Mouse (Mus musculus): Measurements from ENCODE around the gene Tlr6.

Tlr6 gene

GRCm38 (mm10) chr5:64922891-64923381, 37.0 kb downstream of the Tlr6 start:
- DNase-seq = no peak

DNA sequence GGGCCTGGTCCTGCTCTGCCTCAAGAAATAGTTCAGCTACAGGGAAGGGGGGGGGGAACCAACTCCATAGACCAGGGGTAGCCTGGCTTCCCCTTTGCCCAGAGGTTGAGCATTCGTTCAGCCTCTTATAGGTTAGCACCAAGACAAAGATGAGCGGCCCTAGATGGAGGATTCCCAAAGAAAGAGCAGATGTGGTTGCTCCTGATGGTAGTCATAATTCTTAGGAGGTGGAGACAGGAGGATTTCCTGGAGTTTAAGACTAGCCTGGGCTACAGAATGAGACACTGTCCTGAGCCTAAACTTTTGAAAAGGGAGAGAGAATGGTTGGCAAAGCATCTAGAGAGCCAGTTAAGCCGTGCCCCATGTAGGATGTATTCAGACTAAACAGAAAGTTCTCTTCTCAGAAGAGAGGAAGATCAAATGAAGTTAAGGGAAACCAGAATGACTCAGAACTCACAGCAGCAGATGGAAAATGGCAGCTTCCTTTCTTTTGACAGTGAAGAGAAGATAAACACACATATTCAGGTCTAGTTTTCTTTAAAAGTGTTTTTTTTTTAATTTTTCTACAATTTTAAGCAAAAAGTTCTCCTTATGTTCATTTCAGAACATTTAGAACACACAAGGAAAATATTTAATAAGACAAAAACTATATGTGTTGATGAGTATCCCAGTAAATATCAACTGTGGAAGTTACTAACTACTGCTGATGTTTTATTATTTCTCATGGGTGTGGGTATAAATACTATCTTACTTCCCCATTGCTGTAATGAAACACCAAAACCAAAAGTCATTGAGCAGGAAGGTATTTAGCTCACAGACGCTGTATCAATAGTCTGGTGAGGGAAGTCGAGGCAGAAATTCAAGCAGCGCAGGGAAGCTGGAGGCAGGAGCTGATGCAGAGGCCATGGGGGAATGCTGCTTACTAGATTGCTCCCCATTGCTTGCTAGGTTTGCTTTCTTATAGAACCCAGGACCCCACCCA, 41.0 kb downstream of the Tlr6 start:
- DNase-seq = no peak

DNA sequence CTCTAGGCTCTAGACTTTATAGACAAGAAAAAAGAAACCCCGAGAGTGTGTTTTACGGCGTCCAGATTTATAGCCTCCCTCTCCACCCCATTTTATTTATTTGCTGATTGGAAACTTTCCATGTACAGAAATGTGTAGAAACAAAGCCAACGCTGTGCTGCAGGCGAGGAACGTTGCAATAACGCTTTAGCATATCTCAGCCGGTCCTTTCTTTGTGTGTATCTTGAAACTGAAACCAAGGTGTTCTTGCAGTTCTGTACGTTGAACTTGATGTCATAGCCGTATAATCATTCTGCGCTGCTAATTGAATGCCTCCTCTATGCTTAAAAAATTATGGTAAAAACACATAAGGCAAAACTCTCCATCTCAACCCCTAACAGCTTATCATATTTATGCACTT, 42.2 kb downstream of the Tlr6 start:
- DNase-seq = no peak

DNA sequence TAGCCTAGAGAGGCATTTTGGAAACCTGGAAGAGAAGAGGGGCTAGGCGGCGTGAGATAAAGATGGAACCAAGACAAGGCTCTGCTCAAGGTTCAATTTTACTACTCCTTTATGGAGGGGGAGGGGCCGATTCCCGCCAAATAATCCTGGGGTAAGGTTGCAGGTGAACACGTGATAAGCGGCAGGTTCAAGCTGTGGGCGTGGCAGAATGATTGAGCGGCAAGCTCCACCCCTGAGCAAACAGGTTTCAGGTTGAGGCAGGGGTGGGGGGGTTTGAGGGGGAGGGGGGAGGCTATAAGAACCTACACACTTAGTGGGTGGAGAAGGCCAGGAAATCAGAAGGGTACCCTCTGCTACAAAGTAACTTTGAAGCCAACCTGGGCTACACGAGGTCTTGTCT, 42.7 kb downstream of the Tlr6 start:
- DNase-seq = no peak

DNA sequence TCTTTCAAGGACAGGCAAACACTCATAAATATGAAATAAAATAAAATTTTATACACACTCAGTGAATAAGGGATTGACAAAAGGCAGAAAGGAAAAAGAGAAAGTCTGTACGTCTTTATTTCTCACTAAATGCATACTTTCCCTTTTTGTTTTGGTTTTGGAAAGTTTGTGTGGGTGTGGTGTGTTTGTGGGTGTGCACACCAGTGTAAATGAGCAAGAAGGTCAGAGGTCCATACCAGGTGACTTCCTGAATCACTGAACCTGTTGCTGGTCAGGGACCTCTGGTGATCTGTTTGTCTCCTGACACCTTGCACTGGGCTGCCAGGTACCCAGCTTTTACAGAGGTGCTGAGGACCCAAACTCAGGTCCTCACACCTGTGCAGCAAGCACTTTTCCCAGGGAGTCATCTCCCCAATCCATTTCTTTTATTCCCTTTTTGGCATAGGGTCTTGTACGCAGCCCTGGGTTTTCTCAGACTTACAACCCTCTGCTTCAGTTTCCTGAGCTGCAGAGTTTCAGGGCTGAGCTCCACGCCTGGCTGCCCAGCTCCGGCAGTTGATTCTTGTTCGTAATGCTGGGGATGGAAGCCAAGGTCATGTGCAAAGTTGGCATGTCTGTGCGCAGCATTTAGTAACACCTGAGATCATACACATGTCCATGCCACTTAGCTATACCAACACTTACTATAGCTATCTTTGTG, 51.2 kb downstream of the Tlr6 start:
- peak; percentile 44 to 66 for DNase-seq

- DNase-seq = no peak
These were observed 52.0 kb downstream of the Tlr6 start for GRCm38 (mm10) chr5:64907906-64908305.

DNA sequence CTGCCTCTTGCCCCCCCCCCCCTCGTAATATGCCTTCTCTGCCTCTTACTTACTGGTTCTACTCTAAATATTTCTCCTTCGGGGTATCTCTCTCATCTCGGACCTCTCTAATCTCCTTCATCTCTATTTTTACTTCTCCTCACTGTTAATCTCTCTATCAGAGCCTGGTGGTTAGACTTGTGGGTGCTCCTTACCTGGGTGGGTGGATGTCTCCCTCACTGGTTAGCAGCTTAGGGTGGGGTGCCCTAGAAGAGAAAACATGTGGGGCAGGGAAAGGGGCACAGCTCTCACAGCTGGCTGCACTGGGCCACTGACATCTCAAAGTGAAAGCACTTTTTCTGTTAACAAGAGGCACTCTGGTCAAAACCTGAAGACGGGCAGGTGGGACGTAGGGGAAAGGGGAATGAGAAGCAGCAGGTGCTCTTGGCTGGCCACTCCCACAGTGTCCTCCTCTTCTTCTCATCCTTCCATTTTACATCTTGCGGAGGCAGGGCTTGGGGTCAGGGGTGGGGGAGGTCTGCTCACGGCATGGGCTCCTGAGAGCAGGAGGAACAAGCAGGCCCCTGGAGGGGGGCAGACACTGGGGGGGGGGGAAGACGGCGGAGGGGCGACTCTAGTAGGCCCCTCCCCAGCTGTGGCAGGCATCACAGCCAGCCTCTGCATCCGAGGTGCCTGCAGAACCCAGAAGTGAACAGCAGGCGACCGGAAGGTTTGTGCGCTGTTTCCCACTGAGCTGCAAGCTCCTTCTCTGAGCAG, 54.2 kb downstream of the Tlr6 start:
- DNase-seq = peak in 1 of 2 experiments; percentile 25

Data from kidney, postnatal 36 days (tissue).